Mouse (Mus musculus) heart, adult 2 months (tissue): ENCODE measurements around the gene Tubd1.
A peak's percentile ranks its signal among the peaks of the same experiment; 100 is the strongest.

Source experiments
- CTCF ChIP-seq: fragments of 200-600 bp; IDR thresholded peaks from 2 replicates; pipeline ENCODE4 v1.8.1; 2022; ENCODE audit warnings: antibody characterized with exemption, mild to moderate bottlenecking, moderate library complexity
- EP300 ChIP-seq: fragments of 200-500 bp; IDR thresholded peaks from 2 replicates; pipeline ENCODE4 v1.6.1; 2011; ENCODE audit warnings: low read depth, low read length, control low read depth; ENCODE audit not compliant: insufficient read depth
- POLR2A ChIP-seq: fragments of 200-500 bp; IDR thresholded peaks from 2 replicates; pipeline ENCODE4 v1.6.1; 2011; ENCODE audit warnings: mild to moderate bottlenecking, low read depth, low read length, control low read depth; ENCODE audit not compliant: insufficient read depth

- no peak for TF ChIP-seq CTCF
- TF ChIP-seq POLR2A = peak; percentile 63
- 0 out of 2 replicates have a peak, but pooled peaks have one; percentile 54 for TF ChIP-seq EP300
Observed at GRCm38 (mm10) chr11:86577231-86577630, 32.4 kb downstream of the Tubd1 start.
